Mouse (Mus musculus): Measurements from ENCODE around the gene Cdc5l. TPM values are rescaled to one million over a fixed set of nuclear protein-coding genes. Genes with fewer than 3 reads are reported as not detected.

Gene Cdc5l
- total and polyA plus RNA-seq, 3 experiments = 7.3 to 40.5 (median 39.4) TPM

DNA sequence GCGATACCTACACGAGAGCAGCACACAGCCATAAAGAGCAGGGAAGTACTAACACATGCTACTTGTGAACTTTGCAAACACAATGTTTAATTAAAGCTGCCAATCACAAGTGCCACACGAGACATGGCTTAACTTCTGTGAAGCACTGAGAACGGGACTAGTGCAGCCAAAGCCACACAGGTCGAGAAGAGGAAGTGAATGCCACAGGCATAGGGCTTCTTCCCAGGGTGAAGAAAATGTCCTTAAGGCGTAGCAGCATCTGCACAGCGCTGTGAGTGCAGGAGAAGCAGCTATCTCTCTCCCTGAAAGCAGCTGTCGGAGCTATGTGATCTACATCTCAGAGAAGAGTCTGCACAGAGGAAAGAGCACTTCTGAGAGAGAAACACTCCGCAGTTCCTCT is 38.9 kb downstream of the Cdc5l start:
- Histone ChIP-seq H3K79me2 (replicated peaks; ENCODE audit: control insufficient read depth, insufficient read depth, low read length) (0 out of 2 replicates have a peak, but pooled peaks cover 1% of the 10 kb centered on the region), H3K4me1 (ENCODE audit: control insufficient read depth, insufficient read depth, low read length) (no peaks in the 10 kb centered on the region), H3K27ac (no peak overlapping the region), H3K9ac (ENCODE audit: low read depth, low read length) (no peak overlapping the region), H3K36me3 (ENCODE audit: control insufficient read depth, insufficient read depth, low read length) (peaks cover 2% of the 10 kb centered on the region; the same call in 1 of the 2 replicates), H3K27me3 (ENCODE audit: control insufficient read depth, insufficient read depth, low read length) (no peaks in the 10 kb centered on the region), H3K4me3 (no peak overlapping the region)
- DNase-seq = no peak
- WGBS = 75% methylated on average over 9 of the region's 9 CpGs
- TF ChIP-seq EP300 (IDR thresholded peaks at IDR 0.05; ENCODE audit: insufficient read depth, low read depth, low read length) (no peak), POLR2A (IDR thresholded peaks at IDR 0.05; ENCODE audit: insufficient read depth, low read depth, low read length) (no peak), CTCF (IDR thresholded peaks at IDR 0.05) (no peak)
- intact Hi-C loops (cut with DNase I) = no loop called here

DNA sequence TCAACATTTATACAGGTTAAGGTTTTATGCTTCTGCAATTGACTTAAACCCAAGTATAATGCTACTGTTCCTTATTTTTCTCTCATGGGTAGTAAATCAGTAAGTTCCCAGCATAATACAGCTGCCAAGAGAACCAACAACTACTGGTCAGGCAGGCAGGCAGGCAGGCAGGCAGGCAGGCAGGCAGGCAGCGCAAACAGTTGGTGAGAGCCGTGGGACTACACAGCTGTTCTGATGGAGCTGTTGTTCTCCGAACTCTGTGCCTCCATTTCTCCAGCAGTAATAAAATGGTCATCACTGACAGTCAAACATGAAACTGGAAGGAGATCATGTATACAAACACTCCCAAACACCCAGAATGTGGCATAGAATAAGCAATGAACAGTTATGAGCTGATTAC is 39.8 kb downstream of the Cdc5l start:
- H3K27ac ChIP-seq = no peak overlapping the region
- H3K4me1 ChIP-seq (ENCODE audit: control insufficient read depth, insufficient read depth, low read length) = no peaks in the 10 kb centered on the region
- H3K27me3 ChIP-seq (ENCODE audit: control insufficient read depth, insufficient read depth, low read length) = no peaks in the 10 kb centered on the region
- peaks cover 2% of the 10 kb centered on the region; the same call in 1 of the 2 replicates for H3K36me3 ChIP-seq (ENCODE audit: control insufficient read depth, insufficient read depth, low read length)
- H3K4me3 ChIP-seq = no peak overlapping the region
- 93% methylated on average over 3 of the region's 3 CpGs for WGBS
- intact Hi-C loops (cut with DNase I) = no loop called here
- 0 out of 2 replicates have a peak, but pooled peaks cover 1% of the 10 kb centered on the region for H3K79me2 ChIP-seq (replicated peaks; ENCODE audit: control insufficient read depth, insufficient read depth, low read length)
- TF ChIP-seq EP300 (IDR thresholded peaks at IDR 0.05; ENCODE audit: insufficient read depth, low read depth, low read length) = no peak
- no peak for TF ChIP-seq CTCF (IDR thresholded peaks at IDR 0.05)
- TF ChIP-seq POLR2A (IDR thresholded peaks at IDR 0.05; ENCODE audit: insufficient read depth, low read depth, low read length) = no peak
- no peak overlapping the region for H3K9ac ChIP-seq (ENCODE audit: low read depth, low read length)
- no peak for DNase-seq

DNA sequence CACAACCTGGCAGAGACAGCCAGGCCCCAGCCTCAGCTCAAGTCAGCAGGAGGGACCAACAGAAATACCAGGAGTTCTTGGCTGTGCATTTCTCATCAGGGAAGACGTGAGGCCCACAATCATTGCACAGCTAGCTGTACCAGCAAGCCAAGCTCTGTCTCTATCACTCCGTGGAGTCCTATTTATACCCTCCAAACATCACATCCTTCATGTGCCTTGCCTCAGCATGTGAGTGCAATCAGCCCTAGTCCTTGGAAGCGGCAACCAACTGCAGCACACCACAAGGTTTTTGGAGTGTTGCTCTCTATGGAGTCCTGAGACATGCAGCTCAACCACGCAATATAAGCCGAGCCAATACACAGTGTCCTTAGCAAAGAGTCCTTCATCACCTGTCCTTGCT is 43.6 kb downstream of the Cdc5l start:
- TF ChIP-seq POLR2A (IDR thresholded peaks at IDR 0.05; ENCODE audit: insufficient read depth, low read depth, low read length) (no peak), EP300 (IDR thresholded peaks at IDR 0.05; ENCODE audit: insufficient read depth, low read depth, low read length) (no peak), CTCF (IDR thresholded peaks at IDR 0.05) (no peak)
- Histone ChIP-seq H3K4me3 (no peak overlapping the region), H3K4me1 (ENCODE audit: control insufficient read depth, insufficient read depth, low read length) (no peaks in the 10 kb centered on the region), H3K27me3 (ENCODE audit: control insufficient read depth, insufficient read depth, low read length) (no peaks in the 10 kb centered on the region), H3K79me2 (replicated peaks; ENCODE audit: control insufficient read depth, insufficient read depth, low read length) (no peaks in the 10 kb centered on the region), H3K27ac (no peak overlapping the region), H3K36me3 (ENCODE audit: control insufficient read depth, insufficient read depth, low read length) (peaks cover 2% of the 10 kb centered on the region; the same call in 1 of the 2 replicates), H3K9ac (ENCODE audit: low read depth, low read length) (no peak overlapping the region)
- 73% methylated on average over 5 of the region's 5 CpGs for WGBS
- intact Hi-C loops (cut with DNase I) = no loop called here
- DNase-seq = peak in 1 of 2 experiments; percentile 36

DNA sequence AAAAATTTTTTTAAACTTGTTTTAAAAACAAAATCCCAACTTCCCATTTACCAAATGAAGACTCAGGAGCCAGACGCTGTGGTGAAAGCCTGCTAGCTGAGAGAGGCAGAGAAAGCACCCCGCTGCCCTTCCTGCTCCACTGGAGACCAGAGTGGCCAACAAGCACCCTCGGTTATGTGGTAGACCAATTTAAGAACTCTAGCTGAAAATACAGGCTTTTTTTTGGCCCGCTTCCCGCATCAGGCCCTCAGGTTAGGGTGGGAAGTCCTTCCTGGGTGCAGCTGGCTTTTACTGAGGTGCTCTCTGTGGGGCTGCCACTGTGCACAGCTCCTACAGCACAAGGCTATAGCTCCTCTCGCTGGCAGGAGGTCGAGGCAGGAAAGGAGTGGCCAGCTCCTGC is 46.6 kb downstream of the Cdc5l start:
- Histone ChIP-seq H3K27ac (no peak overlapping the region), H3K36me3 (ENCODE audit: control insufficient read depth, insufficient read depth, low read length) (no peaks in the 10 kb centered on the region), H3K4me1 (ENCODE audit: control insufficient read depth, insufficient read depth, low read length) (no peaks in the 10 kb centered on the region), H3K27me3 (ENCODE audit: control insufficient read depth, insufficient read depth, low read length) (no peaks in the 10 kb centered on the region), H3K9ac (ENCODE audit: low read depth, low read length) (no peak overlapping the region), H3K4me3 (no peak overlapping the region), H3K79me2 (replicated peaks; ENCODE audit: control insufficient read depth, insufficient read depth, low read length) (no peaks in the 10 kb centered on the region)
- TF ChIP-seq EP300 (IDR thresholded peaks at IDR 0.05; ENCODE audit: insufficient read depth, low read depth, low read length) = no peak
- no peak for TF ChIP-seq CTCF (IDR thresholded peaks at IDR 0.05)
- TF ChIP-seq POLR2A (IDR thresholded peaks at IDR 0.05; ENCODE audit: insufficient read depth, low read depth, low read length) = no peak
- intact Hi-C loops (cut with DNase I) = no loop called here
- WGBS = 81% methylated on average over 7 of the region's 7 CpGs
- no peak for DNase-seq

DNA sequence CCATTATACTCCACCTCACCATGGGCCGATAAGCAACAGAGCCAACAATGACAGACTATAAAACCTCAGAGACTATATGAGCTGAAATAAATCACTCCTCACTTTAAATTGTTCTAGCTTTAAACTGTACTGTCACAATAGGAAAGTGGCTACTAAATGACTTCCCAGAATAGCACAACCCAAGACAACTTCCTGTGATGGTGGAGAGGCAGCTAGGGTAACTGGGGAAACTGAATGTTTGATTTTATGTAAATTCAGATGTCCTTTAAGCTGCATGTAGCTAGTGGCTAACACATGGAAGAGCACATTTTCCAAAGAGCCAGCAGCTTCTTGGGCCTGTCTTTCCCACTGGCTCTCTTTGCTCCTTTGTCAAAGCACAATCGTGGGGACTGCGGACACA is 50.2 kb downstream of the Cdc5l start:
- 79% methylated on average over 3 of the region's 3 CpGs for WGBS
- Histone ChIP-seq H3K79me2 (replicated peaks; ENCODE audit: control insufficient read depth, insufficient read depth, low read length) (no peaks in the 10 kb centered on the region), H3K4me3 (no peak overlapping the region), H3K27ac (no peak overlapping the region), H3K4me1 (ENCODE audit: control insufficient read depth, insufficient read depth, low read length) (no peaks in the 10 kb centered on the region), H3K27me3 (ENCODE audit: control insufficient read depth, insufficient read depth, low read length) (no peaks in the 10 kb centered on the region), H3K9ac (ENCODE audit: low read depth, low read length) (no peak overlapping the region), H3K36me3 (ENCODE audit: control insufficient read depth, insufficient read depth, low read length) (no peaks in the 10 kb centered on the region)
- TF ChIP-seq POLR2A (IDR thresholded peaks at IDR 0.05; ENCODE audit: insufficient read depth, low read depth, low read length) = no peak
- TF ChIP-seq CTCF (IDR thresholded peaks at IDR 0.05) = no peak
- no peak for TF ChIP-seq EP300 (IDR thresholded peaks at IDR 0.05; ENCODE audit: insufficient read depth, low read depth, low read length)
- DNase-seq = no peak
- intact Hi-C loops (cut with DNase I) = no loop called here

DNA sequence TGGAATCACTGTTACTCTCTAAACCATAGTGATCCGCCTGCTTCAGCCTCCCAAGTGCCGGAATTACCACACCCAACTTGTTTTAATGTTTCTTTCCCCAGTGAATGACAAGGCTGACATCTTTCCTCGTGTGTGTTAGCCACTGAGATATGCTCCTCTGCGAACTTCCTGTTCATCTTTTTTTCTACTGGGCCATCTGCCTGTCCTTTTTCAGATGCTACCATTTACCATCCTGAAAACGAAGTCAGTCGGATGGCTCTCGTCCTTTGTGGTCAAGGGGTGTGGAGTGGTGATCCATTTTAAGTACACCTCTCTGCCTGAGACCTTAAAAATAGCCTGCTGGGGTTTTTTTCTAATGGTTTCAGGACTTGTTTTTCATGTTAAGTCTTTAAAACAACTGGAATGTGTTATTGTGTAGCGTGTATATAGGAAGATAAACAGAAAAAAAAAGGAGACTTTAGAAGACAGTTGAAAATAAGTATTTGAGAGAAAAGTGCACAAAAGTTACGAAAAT is 54.2 kb downstream of the Cdc5l start:
- H3K4me1 ChIP-seq (ENCODE audit: control insufficient read depth, insufficient read depth, low read length) = no peaks in the 10 kb centered on the region
- intact Hi-C loops (cut with DNase I) = no loop called here
- 84% methylated on average over 9 of the region's 9 CpGs for WGBS
- TF ChIP-seq POLR2A (IDR thresholded peaks at IDR 0.05; ENCODE audit: insufficient read depth, low read depth, low read length) (no peak), EP300 (IDR thresholded peaks at IDR 0.05; ENCODE audit: insufficient read depth, low read depth, low read length) (no peak), CTCF (IDR thresholded peaks at IDR 0.05) (no peak)
- DNase-seq = no peak
- no peaks in the 10 kb centered on the region for H3K36me3 ChIP-seq (ENCODE audit: control insufficient read depth, insufficient read depth, low read length)
- no peaks in the 10 kb centered on the region for H3K79me2 ChIP-seq (replicated peaks; ENCODE audit: control insufficient read depth, insufficient read depth, low read length)
- H3K9ac ChIP-seq (ENCODE audit: low read depth, low read length) = no peak overlapping the region
- H3K27me3 ChIP-seq (ENCODE audit: control insufficient read depth, insufficient read depth, low read length) = no peaks in the 10 kb centered on the region
- H3K27ac ChIP-seq = no peak overlapping the region
- no peak overlapping the region for H3K4me3 ChIP-seq

All from heart, adult 2 months (tissue).